Mouse (Mus musculus) heart, postnatal 10 days (tissue): ENCODE measurements around the gene Slc22a17. TPM values are rescaled to one million over a fixed set of nuclear protein-coding genes. Genes with fewer than 3 reads are reported as not detected.
"Not testable (repeated sequence)": the region's sequence is repeated elsewhere in the genome, so short reads cannot be mapped to it uniquely, and the experiment has no call there.

Experiments
- DNase-seq, 2 experiments: peaks; one replicate each; pipeline ENCODE4 v3.0.0; 2021
- intact Hi-C: fragments of 180-260 bp; cut with DNase I; formaldehyde crosslinking; loops from one replicate; pipeline ENCODE4 v1.15.1; 2025
- total RNA-seq, 2 experiments: library from RNA; stranded (reverse); gene quantifications; 2 replicates each; pipeline ENCODE4 v1.2.3; 2021

Slc22a17 gene
- 10 to 100 TPM in 1 of 2 experiments, 1 to 10 TPM in 1; 9.6 to 10.8 TPM for total RNA-seq

GRCm38 (mm10) chr14:54912886-54913285, at the start of gene Slc22a17:
Slc22a17 (minus strand) TSS chr14:54913132.
- peak; percentile 71 to 77 for DNase-seq
- intact Hi-C loops, result no loop called here

GRCm38 (mm10) chr14:54962714-54963113, 49.8 kb upstream of the Slc22a17 start:
- intact Hi-C loops, result no loop called here
- DNase-seq, result no peak

GRCm38 (mm10) chr14:54961487-54961886, 48.6 kb upstream of the Slc22a17 start:
- intact Hi-C loops, result no loop called here
- no peak for DNase-seq

GRCm38 (mm10) chr14:54960769-54961168, 47.8 kb upstream of the Slc22a17 start:
- intact Hi-C loops, result no loop called here
- DNase-seq, result no peak

- DNase-seq, intact Hi-C loops: not testable (repeated sequence)
Measured at GRCm38 (mm10) chr14:54959853-54960613, 47.1 kb upstream of the Slc22a17 start.

- DNase-seq, result no peak
- intact Hi-C loops, result no loop called here
Measured at GRCm38 (mm10) chr14:54959197-54959596, 46.3 kb upstream of the Slc22a17 start.

- intact Hi-C loops, result no loop called here
- no peak for DNase-seq
Measured at GRCm38 (mm10) chr14:54958503-54958902, 45.6 kb upstream of the Slc22a17 start.

- DNase-seq, result no peak
- intact Hi-C loops, result no loop called here
Measured at GRCm38 (mm10) chr14:54956533-54956932, 43.6 kb upstream of the Slc22a17 start.

- DNase-seq, result no peak
- intact Hi-C loops, result no loop called here
Measured at GRCm38 (mm10) chr14:54955481-54955880, 42.5 kb upstream of the Slc22a17 start.

- intact Hi-C loops, result no loop called here
- DNase-seq, result no peak
Measured at GRCm38 (mm10) chr14:54954474-54954873, 41.5 kb upstream of the Slc22a17 start.

- intact Hi-C loops, result no loop called here
- DNase-seq, result no peak
Measured at GRCm38 (mm10) chr14:54953664-54954206, 40.8 kb upstream of the Slc22a17 start.

- no peak for DNase-seq
- intact Hi-C loops, result no loop called here
Measured at GRCm38 (mm10) chr14:54951587-54951986, 38.7 kb upstream of the Slc22a17 start.

- no peak for DNase-seq
- intact Hi-C loops, result no loop called here
Measured at GRCm38 (mm10) chr14:54950493-54950892, 37.6 kb upstream of the Slc22a17 start.

- DNase-seq, result no peak
- intact Hi-C loops, result loop anchor here (1.0 kb wide), 1 partner anchor 28 kb away; the partner anchor contains the start of gene Gm17428
Measured at GRCm38 (mm10) chr14:54948781-54949180, 35.8 kb upstream of the Slc22a17 start.

- peak; percentile 35 to 50 for DNase-seq
- intact Hi-C loops, result not testable (repeated sequence)
Measured at GRCm38 (mm10) chr14:54947008-54947407, 34.1 kb upstream of the Slc22a17 start.

GRCm38 (mm10) chr14:54945975-54946704, 33.2 kb upstream of the Slc22a17 start:
- peak; percentile 47 to 52 for DNase-seq
- intact Hi-C loops, result loop anchor here (2.0 kb wide), 1 partner anchor 27 kb away; no protein-coding TSS in a partner anchor

GRCm38 (mm10) chr14:54944939-54945338, 32.0 kb upstream of the Slc22a17 start:
- DNase-seq, result peak; percentile 27 to 28
- intact Hi-C loops, result loop anchor here (2.0 kb wide), 1 partner anchor 28 kb away; no protein-coding TSS in a partner anchor

- DNase-seq, result no peak
- intact Hi-C loops, result loop anchor here (2.0 kb wide), 1 partner anchor 29 kb away; no protein-coding TSS in a partner anchor
Measured at GRCm38 (mm10) chr14:54943971-54944370, 31.0 kb upstream of the Slc22a17 start.

- DNase-seq, result peak; percentile 22 to 53
- intact Hi-C loops, result no loop called here
Measured at GRCm38 (mm10) chr14:54942479-54942878, 29.5 kb upstream of the Slc22a17 start.

GRCm38 (mm10) chr14:54941024-54941978, 28.4 kb upstream of the Slc22a17 start:
- intact Hi-C loops, result no loop called here
- DNase-seq, result peak; percentile 35 to 59
